Mouse (Mus musculus) embryo, embryonic 11.5 days (tissue): Measurements from ENCODE around the gene Cstad.
A peak's percentile ranks its signal among the peaks of the same experiment; 100 is the strongest.

Experiments
- DNase-seq: peaks from one replicate; pipeline ENCODE4 v3.0.0-alpha.2; 2012; ENCODE audit warnings: low read depth, low spot score

Cstad gene

DNA sequence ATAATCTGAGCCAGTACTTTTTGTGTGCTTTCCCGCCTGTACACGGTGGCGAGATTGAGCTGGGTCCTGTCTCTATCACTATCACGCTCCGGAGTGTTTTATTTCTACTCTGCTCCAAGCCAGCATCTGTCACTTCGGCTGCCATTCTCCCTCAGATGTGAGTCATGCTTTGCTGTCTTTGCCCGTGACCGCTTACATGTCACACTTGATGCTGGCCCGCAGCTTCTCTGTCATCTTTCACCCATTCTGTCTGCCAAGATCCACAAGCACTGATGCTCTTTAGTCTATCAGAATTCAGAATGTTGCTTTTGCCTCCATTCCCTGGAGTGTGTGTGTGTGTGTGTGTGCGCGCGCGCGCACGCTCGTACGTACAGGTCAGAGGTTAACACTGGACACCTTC lies 33.5 kb downstream of the Cstad start:
- no peak for DNase-seq

- DNase-seq = no peak
These were observed 34.4 kb downstream of the Cstad start for GRCm38 (mm10) chr2:30629038-30629761.

GRCm38 (mm10) chr2:30629860-30630259 lies 35.0 kb downstream of the Cstad start:
- DNase-seq = no peak

- no peak for DNase-seq
These were observed 41.4 kb downstream of the Cstad start for GRCm38 (mm10) chr2:30636266-30636671.

DNA sequence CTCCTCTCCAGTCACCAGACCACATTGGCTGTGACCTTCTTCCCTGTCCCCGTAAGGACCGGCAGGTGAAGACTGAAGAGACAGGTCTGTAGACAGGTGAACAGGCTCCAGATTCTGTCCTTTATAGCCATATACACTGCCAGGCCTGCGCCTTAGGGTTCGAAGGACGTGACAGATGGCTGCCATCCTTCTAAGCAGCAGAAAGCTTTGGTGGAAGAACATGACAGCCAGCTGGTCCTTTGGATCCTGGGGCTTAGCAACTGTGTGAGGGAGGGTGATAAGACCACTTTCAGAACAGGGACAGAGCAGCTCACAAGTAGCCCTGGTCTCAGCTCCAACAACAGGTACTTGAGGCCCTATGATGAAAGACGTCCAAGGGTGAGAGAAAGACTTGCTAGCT lies 43.2 kb downstream of the Cstad start:
- DNase-seq = no peak

DNA sequence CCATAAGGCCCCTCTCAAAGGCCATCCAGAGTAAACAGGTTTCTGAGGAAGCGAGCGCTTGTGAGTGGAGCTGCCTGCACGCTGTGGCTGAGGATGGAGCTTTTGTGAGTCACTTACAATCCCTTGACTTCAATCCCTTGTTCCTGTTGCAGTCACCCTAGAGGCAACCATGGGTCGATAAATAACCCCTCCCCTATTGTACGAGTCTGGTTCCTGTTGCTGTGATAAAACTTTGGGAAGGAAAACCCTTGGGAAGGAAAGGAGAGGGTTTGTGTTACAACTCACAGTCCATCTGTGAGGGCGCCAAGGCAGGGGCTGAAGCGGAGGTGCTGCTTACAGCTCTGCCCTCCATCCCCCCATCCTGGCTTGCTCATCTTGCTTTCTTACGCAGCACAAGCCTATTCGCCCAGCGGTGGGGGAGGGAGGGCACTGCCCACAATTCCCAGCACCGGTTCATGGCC lies 45.2 kb downstream of the Cstad start:
- no peak for DNase-seq

GRCm38 (mm10) chr2:30642810-30643209 lies 48.0 kb downstream of the Cstad start:
- DNase-seq = no peak

GRCm38 (mm10) chr2:30643422-30643821 lies 48.6 kb downstream of the Cstad start:
- DNase-seq = no peak

- no peak for DNase-seq
These were observed 52.0 kb downstream of the Cstad start for GRCm38 (mm10) chr2:30646833-30647232.

DNA sequence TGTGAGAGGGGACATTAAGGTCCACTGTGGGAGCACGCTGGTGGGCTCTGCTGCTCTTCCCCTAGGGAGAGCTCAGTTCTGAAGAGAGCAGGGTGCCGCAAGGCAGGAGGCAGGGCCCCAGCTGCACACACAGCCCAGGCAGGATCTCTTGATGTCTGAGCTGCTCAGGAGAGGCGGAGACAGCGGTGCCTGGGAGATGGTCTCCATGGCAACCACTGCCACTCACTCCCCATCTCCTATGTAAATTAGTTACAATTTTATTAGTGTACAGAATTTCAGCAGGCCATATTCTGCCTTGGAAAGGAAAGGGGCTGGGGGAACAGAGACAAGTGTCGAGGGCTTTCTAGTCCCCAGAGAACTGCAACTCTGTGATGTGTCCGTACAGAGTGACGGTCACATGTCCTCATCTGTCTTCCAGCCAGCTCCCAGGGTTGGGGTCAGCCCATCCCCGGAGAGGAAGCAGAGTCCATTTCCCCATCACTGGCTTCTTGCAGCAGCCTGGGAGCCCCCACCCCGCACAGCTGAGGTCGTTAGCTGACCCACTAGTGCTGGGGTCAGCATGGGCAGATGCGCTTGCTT lies 52.6 kb downstream of the Cstad start:
- DNase-seq = no peak

GRCm38 (mm10) chr2:30647882-30648494 lies 53.1 kb downstream of the Cstad start:
- no peak for DNase-seq

DNA sequence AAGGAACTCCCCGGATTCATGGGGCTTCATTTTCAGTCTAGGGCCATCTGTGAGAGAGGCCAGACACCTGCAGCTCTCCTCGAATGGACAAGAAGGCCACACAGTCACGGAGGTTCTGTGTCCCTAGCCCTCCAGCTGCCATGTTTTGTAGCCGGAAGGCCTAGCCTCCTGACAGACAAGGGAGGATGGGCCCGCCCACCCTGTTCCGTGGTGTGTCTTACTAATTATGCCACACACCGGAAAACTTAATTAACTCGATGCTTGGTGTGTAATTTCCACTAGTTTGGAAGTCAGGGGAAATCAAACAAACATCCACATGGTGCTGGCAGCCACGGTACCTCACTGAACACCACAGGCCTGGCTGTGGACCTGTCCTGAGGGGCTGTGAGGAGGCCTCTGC lies 55.4 kb downstream of the Cstad start:
- DNase-seq = no peak

- DNase-seq = no peak
These were observed 57.0 kb downstream of the Cstad start for GRCm38 (mm10) chr2:30651831-30652230.

DNA sequence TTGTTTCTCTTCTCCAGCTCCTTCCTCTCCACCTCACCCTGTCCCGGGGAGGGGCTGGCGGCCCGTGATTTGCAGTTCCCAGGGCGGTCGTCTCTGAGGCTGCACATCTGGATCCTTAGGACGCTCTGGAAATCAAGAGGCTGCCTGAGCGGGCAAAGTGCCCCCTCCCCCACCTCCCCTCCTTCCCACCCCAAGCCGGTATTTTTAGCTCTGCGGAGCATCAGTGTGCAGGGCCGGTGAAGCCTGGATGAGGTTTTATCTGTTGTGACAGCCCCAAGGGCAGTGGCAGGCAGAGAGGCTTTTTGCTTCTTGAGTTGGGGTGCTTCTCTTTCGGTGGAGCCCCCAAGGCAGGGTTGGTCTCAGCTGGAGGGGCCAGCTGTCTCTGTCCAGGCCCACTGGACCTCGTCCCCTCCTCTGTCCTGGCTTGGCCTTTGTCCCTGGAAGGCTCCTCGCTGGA lies 57.8 kb downstream of the Cstad start:
- peak; percentile 76 for DNase-seq

DNA sequence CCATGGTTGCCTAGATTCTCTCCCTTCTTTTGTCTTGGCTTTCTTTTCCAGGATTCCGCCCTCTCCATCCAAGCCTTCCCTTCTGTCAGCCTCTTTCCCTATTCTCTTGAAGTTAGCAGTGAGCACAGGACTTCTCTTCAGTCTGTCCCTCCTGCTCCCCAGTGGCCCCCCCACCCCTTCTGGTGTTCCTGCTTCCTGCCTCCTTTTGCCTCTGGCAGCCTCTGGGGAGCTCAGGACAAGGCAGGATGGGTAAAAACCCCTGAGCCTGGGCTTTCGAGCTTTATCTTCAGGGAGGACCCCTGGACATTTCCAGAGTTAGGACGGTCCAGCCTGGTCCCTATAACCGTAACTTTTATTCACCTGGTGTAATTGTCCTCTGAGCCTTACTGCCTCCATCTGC lies 58.2 kb downstream of the Cstad start:
- no peak for DNase-seq

DNA sequence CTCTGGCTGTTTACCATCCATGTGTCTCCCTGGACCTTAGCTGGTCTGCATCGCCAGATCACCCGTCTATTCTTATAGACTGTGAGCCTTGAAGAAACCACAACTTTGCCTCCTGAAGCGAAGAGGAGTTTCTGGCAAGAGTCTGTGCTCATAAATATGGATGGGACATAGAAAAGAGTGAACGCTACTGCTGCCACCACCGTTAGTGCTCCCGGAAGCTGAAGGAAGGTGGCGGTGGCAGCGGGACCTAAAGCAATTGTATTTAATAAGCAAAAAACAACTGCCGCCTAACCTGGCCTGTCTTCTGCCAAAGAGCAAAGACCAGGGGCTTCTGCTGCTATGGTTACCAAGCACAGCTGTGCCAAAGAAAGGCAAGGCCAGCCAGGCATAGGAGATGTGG lies 59.3 kb downstream of the Cstad start:
- DNase-seq = no peak

GRCm38 (mm10) chr2:30654582-30654981 lies 59.7 kb downstream of the Cstad start:
- no peak for DNase-seq

- no peak for DNase-seq
These were observed 60.9 kb downstream of the Cstad start for GRCm38 (mm10) chr2:30655746-30656145.

DNA sequence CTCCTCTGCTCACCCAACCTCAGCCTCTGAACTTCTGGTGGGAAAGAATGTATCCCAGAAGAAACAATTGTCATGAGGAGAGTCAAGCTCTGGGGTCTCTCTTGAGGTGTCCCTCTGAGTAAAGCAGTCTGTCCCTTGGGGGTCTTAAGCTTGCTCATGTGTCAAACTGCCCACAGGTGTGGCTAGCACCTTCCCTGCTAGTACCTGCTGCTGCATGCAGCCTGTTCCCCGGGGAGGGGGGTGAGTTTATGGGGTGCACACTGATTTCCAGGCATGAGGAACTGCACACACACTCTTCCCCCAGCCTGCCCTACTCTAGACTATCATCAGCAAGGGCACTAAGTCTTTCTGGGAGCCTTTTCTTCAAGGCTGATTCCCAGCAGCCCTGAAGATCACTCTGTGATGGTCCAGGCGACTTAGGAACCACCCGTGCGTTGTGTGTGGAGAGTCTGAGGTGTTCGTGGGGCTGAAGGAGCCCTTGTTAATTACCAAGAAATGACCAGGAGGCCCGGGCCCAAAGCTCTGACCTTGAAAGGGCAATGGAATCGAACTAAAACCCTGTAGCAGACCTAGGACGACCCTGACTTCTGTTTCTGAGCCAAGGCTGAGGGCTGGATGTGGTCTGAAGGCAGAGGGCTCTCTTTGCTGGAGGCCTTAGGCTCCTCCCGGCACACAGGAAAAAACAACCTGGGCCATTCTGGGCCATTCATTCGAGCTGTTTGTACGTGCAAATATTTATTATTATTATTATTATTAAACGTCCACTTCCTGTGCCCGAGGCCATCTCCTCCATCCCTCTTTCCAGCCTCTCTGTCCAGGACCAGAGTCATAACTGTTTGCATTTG lies 62.1 kb downstream of the Cstad start:
- no peak for DNase-seq

GRCm38 (mm10) chr2:30657674-30658479 lies 63.0 kb downstream of the Cstad start:
- no peak for DNase-seq

- DNase-seq = peak; percentile 99
These were observed 63.6 kb downstream of the Cstad start for GRCm38 (mm10) chr2:30658480-30658843.
